Mouse (Mus musculus) G1E (cell line): Measurements from ENCODE around the gene Olfr465-ps1. TPM values are rescaled to one million over a fixed set of nuclear protein-coding genes. Genes with fewer than 3 reads are reported as not detected.

Experiments
- ATAC-seq: 2 replicates; pipeline ENCODE4 v1.8.0; 2016; ENCODE audit warnings: mild to moderate bottlenecking; ENCODE audit not compliant: insufficient number of reproducible peaks, poor library complexity, low FRiP score, severe bottlenecking; ENCODE audit errors: extremely low read depth
- DNase-seq: peaks from one replicate; pipeline ENCODE4 v3.0.0; 2012; ENCODE audit warnings: low spot score
- H3K27me3 ChIP-seq: 2 replicates; pipeline ENCODE4 v1.6.1; 2012; ENCODE audit warnings: mild to moderate bottlenecking, low read length, inconsistent platforms; ENCODE audit not compliant: insufficient read depth
- H3K36me3 ChIP-seq: replicated peaks from 2 replicates; pipeline ENCODE3; 2012; ENCODE audit warnings: mild to moderate bottlenecking, inconsistent platforms
- H3K4me1 ChIP-seq: 2 replicates; pipeline ENCODE4 v1.6.1; 2012; ENCODE audit warnings: low read depth, low read length, inconsistent platforms, mixed read lengths; ENCODE audit not compliant: insufficient read depth
- H3K4me3 ChIP-seq: 2 replicates; pipeline ENCODE4 v1.5.1; 2012; ENCODE audit warnings: low read depth, mild to moderate bottlenecking, inconsistent platforms, low read length, moderate library complexity, mixed read lengths
- H3K9me3 ChIP-seq: replicated peaks from 2 replicates; pipeline ENCODE4 v1.6.1; 2012; ENCODE audit warnings: inconsistent platforms
- CTCF ChIP-seq: IDR thresholded peaks from 2 replicates; pipeline ENCODE4 v1.5.1; 2012; ENCODE audit warnings: low read depth, low read length, inconsistent platforms, mixed read lengths
- GATA1 ChIP-seq: IDR thresholded peaks from 2 replicates; pipeline ENCODE4 v1.6.1; 2012; ENCODE audit warnings: borderline replicate concordance, low read length, inconsistent platforms, mixed read lengths
- GATA2 ChIP-seq: IDR thresholded peaks from 2 replicates; pipeline ENCODE4 v1.6.1; 2012; ENCODE audit warnings: low read depth, low read length, inconsistent platforms, borderline replicate concordance
- POLR2AphosphoS5 ChIP-seq: IDR thresholded peaks from 2 replicates; pipeline ENCODE4 v1.6.1; 2012; ENCODE audit warnings: low read depth, low read length, inconsistent platforms; ENCODE audit not compliant: insufficient replicate concordance
- TAL1 ChIP-seq: conservative IDR thresholded peaks from 2 replicates; pipeline ENCODE4 v1.6.1; 2012; ENCODE audit warnings: low read depth, low read length, inconsistent platforms, mixed read lengths
- polyA plus RNA-seq: library from polyadenylated mRNA; stranded (reverse); fragments of >175 nt; gene quantifications from 2 replicates; pipeline ENCODE4 v1.2.3, GENCODE M21; 2012
- total RNA-seq, 2 experiments: library from RNA; stranded (forward) in 1 of 2; stranded (reverse) in 1 of 2; fragments of 200-1000 nt in 1 of 2; fragments of >200 nt in 1 of 2; fragmentation: Nextera tagmentation in 1 of 2; gene quantifications; 2 replicates each; pipeline ENCODE4 v1.2.3; 2014 to 2017

Olfr465-ps1 gene
- total RNA-seq (2014; fragmentation: Nextera tagmentation) = not detected in 2 replicates
- total RNA-seq (2017) = 0.11 and 0.12 TPM in 2 replicates
- not detected in 2 replicates for polyA plus RNA-seq

GRCm38 (mm10) chr13:65137789-65138188 is at the start of gene Olfr465-ps1:
Gene Olfr465-ps1, plus strand, starts transcription at chr13:65138089.
- H3K36me3 ChIP-seq = no peaks in the 10 kb centered on the region
- no peaks in the 10 kb centered on the region for H3K9me3 ChIP-seq
- ATAC-seq (no peak), DNase-seq (no peak)
- H3K4me3 ChIP-seq = no peak within 1 kb of the TSS
- H3K4me1 ChIP-seq = no peaks in the 10 kb centered on the region
- no peaks in the 10 kb centered on the region for H3K27me3 ChIP-seq
- TF ChIP-seq POLR2AphosphoS5 (no peak), TAL1 (no peak), GATA1 (no peak), GATA2 (no peak), CTCF (no peak)

- Histone ChIP-seq H3K36me3 (peaks cover 39% of the 10 kb centered on the region), H3K27me3 (no peaks in the 10 kb centered on the region), H3K9me3 (peaks cover 4% of the 10 kb centered on the region; the same call in 1 of the 2 replicates), H3K4me1 (peaks cover 13% of the 10 kb centered on the region), H3K4me3 (no peak overlapping the region)
- ATAC-seq (no peak), DNase-seq (no peak)
- no peak for TF ChIP-seq POLR2AphosphoS5
- TF ChIP-seq GATA2 = no peak
- TF ChIP-seq CTCF = no peak
- no peak for TF ChIP-seq GATA1
- TF ChIP-seq TAL1 = no peak
These were observed 42.0 kb upstream of the Olfr465-ps1 start for GRCm38 (mm10) chr13:65095923-65096322.

DNA sequence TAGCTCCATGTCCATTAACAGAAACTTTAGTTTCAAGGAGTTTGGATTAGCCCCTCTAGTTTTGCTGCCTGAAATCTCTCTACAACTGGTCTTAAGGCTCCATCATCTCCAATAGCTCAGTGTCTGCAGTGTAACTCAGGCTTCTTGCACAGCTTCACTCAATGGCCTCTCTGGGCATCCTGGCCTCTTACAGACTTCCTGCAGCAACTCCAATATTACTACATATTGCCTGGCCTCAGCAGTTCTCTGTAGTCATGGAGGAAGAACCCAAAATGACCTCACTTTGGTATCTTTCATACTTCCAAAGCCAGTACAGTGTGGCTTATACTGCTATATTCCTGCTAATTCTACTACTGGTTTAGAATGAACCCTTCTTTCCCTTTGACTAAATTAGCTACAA is 40.9 kb upstream of the Olfr465-ps1 start:
- no peak for DNase-seq
- H3K36me3 ChIP-seq = peaks cover 43% of the 10 kb centered on the region
- H3K9me3 ChIP-seq = peaks cover 4% of the 10 kb centered on the region; the same call in 1 of the 2 replicates
- TF ChIP-seq GATA2 = no peak
- TF ChIP-seq CTCF = no peak
- no peak for TF ChIP-seq TAL1
- TF ChIP-seq POLR2AphosphoS5 = no peak
- no peak for TF ChIP-seq GATA1
- no peak overlapping the region for H3K4me3 ChIP-seq
- no peaks in the 10 kb centered on the region for H3K27me3 ChIP-seq
- ATAC-seq = no peak
- peaks cover 21% of the 10 kb centered on the region for H3K4me1 ChIP-seq

DNA sequence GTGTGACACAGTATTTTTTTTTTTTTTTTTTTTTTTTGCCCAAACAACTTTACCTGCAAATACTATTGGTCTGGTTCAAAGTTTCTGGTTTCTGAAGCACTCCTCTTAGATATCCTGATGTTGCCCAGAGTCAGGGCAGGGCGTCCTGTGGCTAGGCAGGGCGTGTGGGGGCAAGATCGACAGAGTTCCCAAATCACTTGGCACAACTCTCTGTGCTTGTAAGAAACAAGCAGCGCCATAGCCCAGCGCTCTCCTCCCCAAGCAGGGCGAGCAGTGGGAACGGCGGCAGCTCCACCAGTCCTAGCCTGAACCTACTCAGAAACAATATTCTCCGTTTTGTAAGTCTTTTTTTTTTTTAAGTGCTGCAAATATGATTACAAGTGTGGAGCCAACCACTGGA is 37.2 kb upstream of the Olfr465-ps1 start:
- Histone ChIP-seq H3K36me3 (peaks cover 42% of the 10 kb centered on the region), H3K4me1 (peaks cover 26% of the 10 kb centered on the region), H3K27me3 (no peaks in the 10 kb centered on the region), H3K9me3 (peaks cover 4% of the 10 kb centered on the region; the same call in 1 of the 2 replicates), H3K4me3 (no peak overlapping the region)
- ATAC-seq (no peak), DNase-seq (no peak)
- TF ChIP-seq CTCF = no peak
- no peak for TF ChIP-seq TAL1
- no peak for TF ChIP-seq POLR2AphosphoS5
- no peak for TF ChIP-seq GATA1
- TF ChIP-seq GATA2 = no peak

DNA sequence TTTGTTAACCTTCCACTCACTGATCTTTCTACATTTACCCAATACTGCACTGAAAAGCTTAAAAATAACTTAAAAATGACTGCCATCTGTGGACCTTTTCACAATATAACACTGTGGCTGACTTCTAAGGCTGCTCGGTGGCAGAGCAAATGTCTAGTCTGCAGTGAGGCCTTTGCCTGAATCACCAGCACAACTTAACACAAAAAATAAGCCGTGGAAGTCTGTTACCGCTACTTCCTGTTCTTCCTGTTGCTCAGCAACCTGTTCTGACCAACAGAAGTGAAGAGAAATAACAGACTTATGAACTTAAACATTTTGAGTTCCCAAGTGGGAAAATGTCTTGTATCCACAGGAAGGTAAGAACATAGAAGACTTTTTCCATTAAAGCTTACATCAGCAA is 36.7 kb upstream of the Olfr465-ps1 start:
- no peak for TF ChIP-seq POLR2AphosphoS5
- no peak for TF ChIP-seq GATA1
- TF ChIP-seq GATA2 = no peak
- no peak for TF ChIP-seq TAL1
- TF ChIP-seq CTCF = no peak
- Histone ChIP-seq H3K4me3 (no peak overlapping the region), H3K27me3 (no peaks in the 10 kb centered on the region), H3K4me1 (peaks cover 26% of the 10 kb centered on the region), H3K9me3 (no peaks in the 10 kb centered on the region; the same call in 1 of the 2 replicates), H3K36me3 (peaks cover 40% of the 10 kb centered on the region)
- ATAC-seq (no peak), DNase-seq (no peak)

- H3K9me3 ChIP-seq = no peaks in the 10 kb centered on the region
- TF ChIP-seq CTCF (no peak), GATA1 (no peak), POLR2AphosphoS5 (no peak), GATA2 (no peak), TAL1 (no peak)
- H3K27me3 ChIP-seq = no peaks in the 10 kb centered on the region
- ATAC-seq (peak; percentile 74), DNase-seq (peak; percentile 48)
- peak overlapping the region; percentile 90 for H3K4me3 ChIP-seq
- peaks cover 21% of the 10 kb centered on the region for H3K4me1 ChIP-seq
- peaks cover 7% of the 10 kb centered on the region for H3K36me3 ChIP-seq
These were observed 25.9 kb upstream of the Olfr465-ps1 start for GRCm38 (mm10) chr13:65111961-65112360.
